Mouse (Mus musculus): Measurements from ENCODE around the gene Ctsc. TPM values are rescaled to one million over a fixed set of nuclear protein-coding genes. Genes with fewer than 3 reads are reported as not detected.

Ctsc gene
- polyA plus RNA-seq, 1 experiment: 0.30 TPM

- TF ChIP-seq TAL1 (IDR thresholded peaks at IDR 0.05; ENCODE audit: low read length) (no peak), GATA1 (IDR thresholded peaks at IDR 0.05; ENCODE audit: low read length) (no peak)
- H3K9me3 ChIP-seq (ENCODE audit: control insufficient read depth, low read length): no peaks in the 10 kb centered on the region
- no peaks in the 10 kb centered on the region for H3K36me3 ChIP-seq (ENCODE audit: control insufficient read depth)
- no peak overlapping the region for H3K4me3 ChIP-seq (replicated peaks)
- no peaks in the 10 kb centered on the region for H3K27me3 ChIP-seq (ENCODE audit: control insufficient read depth)
- no peaks in the 10 kb centered on the region for H3K4me1 ChIP-seq (ENCODE audit: control insufficient read depth)
These were observed 40.6 kb downstream of the Ctsc start for GRCm38 (mm10) chr7:88318474-88318873.

GRCm38 (mm10) chr7:88318904-88319303 lies 41.0 kb downstream of the Ctsc start:
- Histone ChIP-seq H3K27me3 (ENCODE audit: control insufficient read depth) (no peaks in the 10 kb centered on the region), H3K9me3 (ENCODE audit: control insufficient read depth, low read length) (no peaks in the 10 kb centered on the region), H3K4me3 (replicated peaks) (no peak overlapping the region), H3K36me3 (ENCODE audit: control insufficient read depth) (no peaks in the 10 kb centered on the region), H3K4me1 (ENCODE audit: control insufficient read depth) (no peaks in the 10 kb centered on the region)
- TF ChIP-seq TAL1 (IDR thresholded peaks at IDR 0.05; ENCODE audit: low read length) (no peak), GATA1 (IDR thresholded peaks at IDR 0.05; ENCODE audit: low read length) (no peak)

GRCm38 (mm10) chr7:88319414-88320140 lies 41.7 kb downstream of the Ctsc start:
- TF ChIP-seq GATA1 (IDR thresholded peaks at IDR 0.05; ENCODE audit: low read length) (no peak), TAL1 (IDR thresholded peaks at IDR 0.05; ENCODE audit: low read length) (no peak)
- H3K4me3 ChIP-seq (replicated peaks): no peak overlapping the region
- no peaks in the 10 kb centered on the region for H3K27me3 ChIP-seq (ENCODE audit: control insufficient read depth)
- no peaks in the 10 kb centered on the region for H3K9me3 ChIP-seq (ENCODE audit: control insufficient read depth, low read length)
- H3K36me3 ChIP-seq (ENCODE audit: control insufficient read depth): no peaks in the 10 kb centered on the region
- H3K4me1 ChIP-seq (ENCODE audit: control insufficient read depth): no peaks in the 10 kb centered on the region

- no peaks in the 10 kb centered on the region for H3K4me1 ChIP-seq (ENCODE audit: control insufficient read depth)
- no peak overlapping the region for H3K4me3 ChIP-seq (replicated peaks)
- no peaks in the 10 kb centered on the region for H3K27me3 ChIP-seq (ENCODE audit: control insufficient read depth)
- no peaks in the 10 kb centered on the region for H3K36me3 ChIP-seq (ENCODE audit: control insufficient read depth)
- TF ChIP-seq TAL1 (IDR thresholded peaks at IDR 0.05; ENCODE audit: low read length): no peak
- TF ChIP-seq GATA1 (IDR thresholded peaks at IDR 0.05; ENCODE audit: low read length): no peak
- no peaks in the 10 kb centered on the region for H3K9me3 ChIP-seq (ENCODE audit: control insufficient read depth, low read length)
These were observed 42.9 kb downstream of the Ctsc start for GRCm38 (mm10) chr7:88320628-88321336.

GRCm38 (mm10) chr7:88322431-88322830 lies 44.5 kb downstream of the Ctsc start:
- no peaks in the 10 kb centered on the region for H3K4me1 ChIP-seq (ENCODE audit: control insufficient read depth)
- H3K4me3 ChIP-seq (replicated peaks): no peak overlapping the region
- no peaks in the 10 kb centered on the region for H3K27me3 ChIP-seq (ENCODE audit: control insufficient read depth)
- TF ChIP-seq GATA1 (IDR thresholded peaks at IDR 0.05; ENCODE audit: low read length): no peak
- no peak for TF ChIP-seq TAL1 (IDR thresholded peaks at IDR 0.05; ENCODE audit: low read length)
- H3K9me3 ChIP-seq (ENCODE audit: control insufficient read depth, low read length): no peaks in the 10 kb centered on the region
- no peaks in the 10 kb centered on the region for H3K36me3 ChIP-seq (ENCODE audit: control insufficient read depth)

- Histone ChIP-seq H3K27me3 (ENCODE audit: control insufficient read depth) (no peaks in the 10 kb centered on the region), H3K9me3 (ENCODE audit: control insufficient read depth, low read length) (no peaks in the 10 kb centered on the region), H3K4me3 (replicated peaks) (no peak overlapping the region), H3K36me3 (ENCODE audit: control insufficient read depth) (no peaks in the 10 kb centered on the region), H3K4me1 (ENCODE audit: control insufficient read depth) (no peaks in the 10 kb centered on the region)
- TF ChIP-seq GATA1 (IDR thresholded peaks at IDR 0.05; ENCODE audit: low read length) (no peak), TAL1 (IDR thresholded peaks at IDR 0.05; ENCODE audit: low read length) (no peak)
These were observed 49.6 kb downstream of the Ctsc start for GRCm38 (mm10) chr7:88327495-88327894.

- H3K27me3 ChIP-seq (ENCODE audit: control insufficient read depth): no peaks in the 10 kb centered on the region
- H3K4me1 ChIP-seq (ENCODE audit: control insufficient read depth): no peaks in the 10 kb centered on the region
- no peaks in the 10 kb centered on the region for H3K36me3 ChIP-seq (ENCODE audit: control insufficient read depth)
- no peak for TF ChIP-seq GATA1 (IDR thresholded peaks at IDR 0.05; ENCODE audit: low read length)
- no peak for TF ChIP-seq TAL1 (IDR thresholded peaks at IDR 0.05; ENCODE audit: low read length)
- no peak overlapping the region for H3K4me3 ChIP-seq (replicated peaks)
- no peaks in the 10 kb centered on the region for H3K9me3 ChIP-seq (ENCODE audit: control insufficient read depth, low read length)
These were observed 65.9 kb downstream of the Ctsc start for GRCm38 (mm10) chr7:88343828-88344227.

GRCm38 (mm10) chr7:88346035-88346434 lies 68.2 kb downstream of the Ctsc start:
- no peaks in the 10 kb centered on the region for H3K27me3 ChIP-seq (ENCODE audit: control insufficient read depth)
- H3K9me3 ChIP-seq (ENCODE audit: control insufficient read depth, low read length): no peaks in the 10 kb centered on the region
- H3K4me1 ChIP-seq (ENCODE audit: control insufficient read depth): no peaks in the 10 kb centered on the region
- TF ChIP-seq GATA1 (IDR thresholded peaks at IDR 0.05; ENCODE audit: low read length) (no peak), TAL1 (IDR thresholded peaks at IDR 0.05; ENCODE audit: low read length) (no peak)
- H3K4me3 ChIP-seq (replicated peaks): no peak overlapping the region
- H3K36me3 ChIP-seq (ENCODE audit: control insufficient read depth): no peaks in the 10 kb centered on the region

- H3K36me3 ChIP-seq (ENCODE audit: control insufficient read depth): no peaks in the 10 kb centered on the region
- no peaks in the 10 kb centered on the region for H3K27me3 ChIP-seq (ENCODE audit: control insufficient read depth)
- TF ChIP-seq GATA1 (IDR thresholded peaks at IDR 0.05; ENCODE audit: low read length) (no peak), TAL1 (IDR thresholded peaks at IDR 0.05; ENCODE audit: low read length) (no peak)
- no peak overlapping the region for H3K4me3 ChIP-seq (replicated peaks)
- no peaks in the 10 kb centered on the region for H3K9me3 ChIP-seq (ENCODE audit: control insufficient read depth, low read length)
- H3K4me1 ChIP-seq (ENCODE audit: control insufficient read depth): no peaks in the 10 kb centered on the region
These were observed 79.2 kb downstream of the Ctsc start for GRCm38 (mm10) chr7:88356871-88357776.

Measured in erythroblast, embryonic 14.5 days (primary cell).